Mouse (Mus musculus): ENCODE measurements around the gene BC067074.
"Not testable (repeated sequence)": the region's sequence is repeated elsewhere in the genome, so short reads cannot be mapped to it uniquely, and the experiment has no call there.

Gene BC067074

GRCm38 (mm10) chr13:113374084-113374405 lies 81.1 kb downstream of the BC067074 start:
- no peak for DNase-seq (ENCODE audit: low spot score in 2 of 2)

GRCm38 (mm10) chr13:113377631-113378030 lies 84.7 kb downstream of the BC067074 start:
- no peak for DNase-seq (ENCODE audit: low spot score in 2 of 2)

- DNase-seq (ENCODE audit: low spot score in 2 of 2), result peak; percentile 36 to 42
These were observed 86.0 kb downstream of the BC067074 start for GRCm38 (mm10) chr13:113378980-113379410.

DNA sequence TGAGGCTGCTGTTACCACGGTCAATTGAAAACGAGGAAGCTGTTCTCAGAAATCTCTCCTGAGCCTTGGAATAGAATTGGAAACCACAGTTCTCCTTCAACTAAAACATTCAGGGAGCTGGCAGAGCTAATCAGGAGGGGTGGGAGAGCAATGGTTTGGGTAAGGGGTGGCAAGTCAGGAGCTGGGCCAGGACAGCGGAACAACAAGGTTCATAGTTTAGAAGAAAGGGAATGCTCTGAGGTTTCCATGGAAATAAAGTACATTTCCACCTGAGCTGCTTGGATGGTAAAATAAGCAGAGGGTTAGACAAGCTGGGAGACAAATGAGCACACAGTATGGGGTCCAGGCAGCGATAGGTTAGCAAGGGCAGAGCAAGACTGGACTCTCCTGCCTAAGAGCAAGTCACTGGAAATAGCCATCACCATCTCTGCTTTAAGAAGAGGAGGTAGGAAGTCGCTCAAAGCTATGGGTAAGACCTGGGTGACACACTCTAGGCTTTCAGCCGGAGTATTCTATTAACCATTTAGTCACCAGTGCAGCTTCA lies 86.9 kb downstream of the BC067074 start:
- no peak for DNase-seq (ENCODE audit: low spot score in 2 of 2)

GRCm38 (mm10) chr13:113381710-113382109 lies 88.8 kb downstream of the BC067074 start:
- no peak for DNase-seq (ENCODE audit: low spot score in 2 of 2)

DNA sequence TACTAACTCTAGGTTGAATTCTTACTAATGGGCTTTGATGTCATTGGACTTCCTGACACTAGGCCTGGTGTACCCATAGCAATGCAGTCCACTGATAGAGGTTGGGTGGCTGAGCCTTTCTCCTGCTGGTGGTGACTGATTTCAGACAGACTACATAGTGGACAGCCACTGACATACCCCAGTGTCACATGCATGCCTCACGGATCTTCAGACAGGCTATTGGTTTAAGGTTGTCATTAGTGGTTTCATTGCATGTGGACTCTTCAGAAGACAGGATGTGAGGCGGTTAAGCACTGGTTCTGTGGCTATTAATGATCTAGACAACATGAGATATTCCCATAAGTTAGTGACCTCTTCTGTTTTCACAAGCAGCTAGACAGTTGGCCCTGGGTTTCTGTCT lies 89.2 kb downstream of the BC067074 start:
- no peak for DNase-seq (ENCODE audit: low spot score in 2 of 2)

- DNase-seq (ENCODE audit: low spot score in 2 of 2), result not testable (repeated sequence)
These were observed 89.8 kb downstream of the BC067074 start for GRCm38 (mm10) chr13:113382770-113383169.

DNA sequence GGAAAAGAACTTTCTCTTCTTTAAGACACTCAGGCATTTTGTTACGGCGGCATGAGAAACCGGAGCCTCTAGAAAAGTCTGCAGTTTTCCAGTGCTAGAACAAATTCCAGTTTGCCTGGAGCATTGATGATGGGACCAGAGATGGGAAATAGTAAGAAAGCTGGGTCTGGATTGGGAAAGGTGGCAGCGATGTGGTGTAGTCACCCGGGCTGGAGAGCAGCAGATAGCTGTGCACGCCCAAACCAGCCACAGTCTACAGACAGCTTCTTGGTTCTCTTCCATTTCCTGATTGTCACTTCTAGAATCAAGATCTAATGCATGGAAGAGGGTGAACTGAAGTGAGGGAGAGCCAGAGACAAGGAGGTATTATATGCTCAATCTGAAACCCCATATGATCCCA lies 100.4 kb downstream of the BC067074 start:
- no peak for DNase-seq (ENCODE audit: low spot score in 2 of 2)

DNA sequence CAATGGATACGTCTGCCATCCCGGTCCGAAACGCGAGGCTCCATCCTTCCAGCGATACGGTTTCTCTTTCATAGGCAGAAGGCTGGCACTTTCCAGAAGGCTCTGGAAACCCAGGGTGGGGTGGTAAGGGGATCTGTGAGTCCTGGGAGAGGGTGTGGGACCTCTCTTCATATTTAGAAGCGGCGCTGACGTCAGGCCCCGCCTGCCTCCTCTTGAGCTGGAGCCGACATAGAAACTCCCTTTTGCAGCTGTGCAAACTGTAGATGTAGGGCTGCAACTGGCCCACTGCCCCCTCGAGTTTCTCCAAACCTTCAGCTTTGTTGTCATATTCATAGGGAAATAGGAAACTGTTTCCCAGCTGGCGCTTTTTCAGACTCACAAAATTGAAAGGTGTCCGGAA lies 101.6 kb downstream of the BC067074 start:
- peak; percentile 29 to 34 for DNase-seq (ENCODE audit: low spot score in 2 of 2)

GRCm38 (mm10) chr13:113397006-113397520 lies 104.1 kb downstream of the BC067074 start:
- no peak for DNase-seq (ENCODE audit: low spot score in 2 of 2)

- DNase-seq (ENCODE audit: low spot score in 2 of 2), result no peak
These were observed 108.5 kb downstream of the BC067074 start for GRCm38 (mm10) chr13:113401373-113402010.

- no peak for DNase-seq (ENCODE audit: low spot score in 2 of 2)
These were observed 110.7 kb downstream of the BC067074 start for GRCm38 (mm10) chr13:113403706-113404105.

DNA sequence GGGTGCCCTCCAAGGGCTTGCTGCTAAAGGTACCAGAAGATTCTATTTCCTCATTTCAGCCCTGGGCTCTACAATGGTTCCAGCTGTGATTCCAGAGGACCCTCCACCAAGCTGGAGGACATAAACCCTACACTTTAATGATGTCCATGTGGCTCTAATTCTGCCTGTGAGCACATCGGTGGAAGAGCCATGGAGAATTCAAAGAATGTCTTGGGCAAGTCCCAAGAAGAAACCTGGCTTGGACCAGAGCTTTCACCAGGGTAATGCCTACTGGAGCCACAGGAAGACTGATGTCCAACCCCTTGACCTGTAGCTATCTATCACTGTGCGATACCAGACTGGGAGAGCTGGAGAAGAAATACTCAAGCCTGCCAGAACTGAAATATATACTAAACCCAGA lies 111.2 kb downstream of the BC067074 start:
- DNase-seq (ENCODE audit: low spot score in 2 of 2), result no peak

DNA sequence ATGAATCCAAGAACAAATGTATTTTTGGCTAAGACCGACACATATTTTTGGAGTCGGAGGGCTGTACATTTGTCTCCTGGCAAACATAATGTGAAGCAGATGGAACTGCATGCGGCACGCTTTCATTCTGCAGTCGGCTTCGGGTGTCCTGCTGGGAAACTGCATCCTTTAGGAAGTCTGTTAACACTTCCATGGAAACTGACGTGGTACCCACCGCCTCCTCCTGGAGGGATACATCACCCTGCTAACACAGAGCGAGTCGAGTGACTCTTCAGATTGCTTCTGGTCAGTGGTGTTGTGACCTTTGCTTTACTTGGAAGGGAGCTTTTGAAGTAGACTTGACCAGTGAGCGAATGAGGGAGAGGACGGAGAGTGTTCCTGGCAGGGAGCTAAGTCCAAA lies 117.0 kb downstream of the BC067074 start:
- DNase-seq (ENCODE audit: low spot score in 2 of 2), result peak; percentile 58 to 84

GRCm38 (mm10) chr13:113415527-113415926 lies 122.6 kb downstream of the BC067074 start:
- no peak for DNase-seq (ENCODE audit: low spot score in 2 of 2)

DNA sequence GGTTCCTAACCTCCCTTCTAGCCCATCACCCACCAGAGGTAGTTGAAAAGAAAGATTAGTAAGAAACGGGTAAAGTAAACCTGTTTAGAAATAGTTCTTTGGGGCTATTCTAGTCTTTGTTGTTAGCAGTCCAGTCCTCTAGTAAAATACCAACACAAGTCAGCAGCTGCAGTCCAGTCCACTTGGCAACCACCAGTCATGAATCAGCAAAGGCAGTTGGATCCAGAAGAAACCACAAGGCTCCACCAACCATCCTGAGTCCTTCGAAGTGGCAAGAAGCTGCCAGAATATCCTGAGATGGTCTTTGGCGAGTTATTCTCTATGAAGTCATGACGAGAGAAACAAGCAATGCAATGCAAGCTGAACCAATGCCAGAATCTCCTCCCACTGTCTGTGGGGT lies 124.0 kb downstream of the BC067074 start:
- DNase-seq (ENCODE audit: low spot score in 2 of 2), result no peak

GRCm38 (mm10) chr13:113417757-113418483 lies 125.0 kb downstream of the BC067074 start:
- DNase-seq (ENCODE audit: low spot score in 2 of 2), result peak in 1 of 2 experiments; percentile 28

- no peak for DNase-seq (ENCODE audit: low spot score in 2 of 2)
These were observed 125.7 kb downstream of the BC067074 start for GRCm38 (mm10) chr13:113418632-113419031.

DNA sequence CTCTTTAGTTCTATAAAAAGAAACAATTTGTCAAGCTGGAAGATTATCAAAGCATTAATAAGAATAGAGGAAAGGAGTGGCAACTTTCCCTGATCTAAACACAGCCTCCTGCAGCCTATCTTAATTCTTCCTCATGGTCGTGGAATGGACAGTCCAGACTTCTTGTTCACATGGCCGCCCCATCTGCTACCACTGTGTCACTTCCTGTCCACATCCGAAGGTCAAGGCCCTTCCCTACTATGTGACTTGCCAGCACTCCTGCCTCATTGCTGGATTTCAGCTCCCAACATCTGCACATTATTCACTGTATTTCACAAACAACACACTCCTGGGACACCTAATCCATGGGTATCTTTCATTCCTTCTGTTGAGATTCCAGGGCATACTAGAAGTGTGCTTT lies 128.5 kb downstream of the BC067074 start:
- no peak for DNase-seq (ENCODE audit: low spot score in 2 of 2)

- DNase-seq (ENCODE audit: low spot score in 2 of 2), result no peak
These were observed 130.9 kb downstream of the BC067074 start for GRCm38 (mm10) chr13:113423825-113424224.

DNA sequence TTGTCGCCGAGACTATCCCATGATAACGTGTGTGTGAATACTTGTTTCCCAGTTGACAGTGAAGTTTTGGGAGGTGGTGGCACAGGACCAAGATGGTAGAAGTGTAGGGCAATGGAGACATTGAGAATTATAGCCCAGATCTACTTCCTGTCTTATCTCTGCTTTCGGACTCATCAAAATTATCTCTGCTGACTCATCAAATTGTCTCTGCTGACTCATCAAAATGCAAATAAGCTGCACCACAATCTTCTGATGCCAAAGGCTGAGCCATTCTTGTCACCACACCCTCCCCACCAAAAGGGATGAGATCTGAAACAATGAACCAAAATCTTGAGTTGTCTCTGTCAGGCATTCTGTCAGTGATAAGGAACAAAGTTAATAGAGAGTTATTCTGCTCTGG lies 132.9 kb downstream of the BC067074 start:
- DNase-seq (ENCODE audit: low spot score in 2 of 2), result no peak
